In the genomic region with DNA sequence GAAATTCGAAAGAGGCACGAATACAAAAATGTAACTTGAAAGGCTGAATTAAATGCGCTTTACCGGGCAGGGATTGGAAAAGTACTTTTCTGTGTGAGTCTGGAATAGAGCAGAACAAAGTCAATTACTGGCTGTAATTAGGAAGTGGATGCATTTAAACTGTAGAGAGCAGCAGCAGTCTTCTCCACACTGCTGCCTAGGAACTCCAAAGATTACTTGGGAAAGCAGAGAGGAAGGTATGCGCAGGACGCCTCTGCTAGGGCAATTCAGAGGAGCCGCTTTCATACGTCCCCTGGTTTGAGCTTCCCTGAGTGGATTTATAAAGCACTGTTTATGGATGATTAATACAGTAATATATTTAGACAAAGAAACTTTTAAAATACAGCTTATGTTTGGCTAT, we compare ENCODE assay signal across 11 mouse cellular contexts.
DNase-seq lines count a peak whose midpoint lies in the region; ATAC-seq and TF ChIP-seq lines count a peak whose summit lies in the region.
"Had no signal": no experiment of that assay in that cellular context is flagged by ENCODE, and none has a peak within 500 bp of the region (broad histone marks: within the 10 kb centered on the region; RNA-seq: fewer than 3 reads in every experiment).

No protein-coding gene starts in this region.

- peak; percentile 26 for TF ChIP-seq CTCF in heart, postnatal 0 days (IDR thresholded peaks at IDR 0.05; ENCODE audit: low read depth)

- ATAC-seq in heart, postnatal 0 days (ENCODE audit: insufficient read depth, low read depth), result no peak
- peak; percentile 56; the same call in 1 of the 2 replicates for ATAC-seq in lung, embryonic 16.5 days (ENCODE audit: low read depth)

- H3K4me1 ChIP-seq in heart, postnatal 0 days (ENCODE audit: control insufficient read depth, insufficient read depth), result no peaks in the 10 kb centered on the region
- H3K4me1 ChIP-seq in lung, embryonic 16.5 days (replicated peaks; ENCODE audit: control insufficient read depth, insufficient read depth, low read length), result no peaks in the 10 kb centered on the region
- H3K4me1 ChIP-seq: heart, embryonic 15.5 days had no signal

- 69% methylated on average over 8 of the region's 8 CpGs for WGBS in heart, postnatal 0 days
- 71% methylated on average over 8 of the region's 8 CpGs for WGBS in lung, embryonic 16.5 days

- TF ChIP-seq EP300 in heart, postnatal 0 days (IDR thresholded peaks at IDR 0.05; ENCODE audit: low read depth), result no peak

- H3K9me3 ChIP-seq in heart, postnatal 0 days (replicated peaks; ENCODE audit: control insufficient read depth, low read length), result no peaks in the 10 kb centered on the region
- no peaks in the 10 kb centered on the region for H3K9me3 ChIP-seq in lung, embryonic 16.5 days (ENCODE audit: control insufficient read depth, low read length)
- H3K9me3 ChIP-seq: heart, embryonic 15.5 days had no signal

- no peak for DNase-seq in heart, postnatal 0 days (ENCODE audit: low spot score)
- DNase-seq in heart, adult 9 months (ENCODE audit: low spot score in 2 of 2), result no peak
- DNase-seq in lung, postnatal 25 days (ENCODE audit: low spot score), result no peak
- peak; percentile 37 for DNase-seq in embryo, embryonic 11 days
- peak; percentile 21 for DNase-seq in layer of hippocampus, adult 9-10 months (ENCODE audit: low spot score)
- no peak for DNase-seq in thymus, postnatal 14 days
- DNase-seq in gastrocnemius, postnatal 4 days (ENCODE audit: low spot score in 2 of 2), result no peak
- DNase-seq: thymus, postnatal 25 days had no signal

- H3K36me3 ChIP-seq in heart, postnatal 0 days (replicated peaks; ENCODE audit: control insufficient read depth, insufficient read depth, low read length), result no peaks in the 10 kb centered on the region
- H3K36me3 ChIP-seq in lung, embryonic 16.5 days (ENCODE audit: control insufficient read depth, insufficient read depth, low read length), result no peaks in the 10 kb centered on the region
- H3K36me3 ChIP-seq: heart, embryonic 15.5 days had no signal

- no peak overlapping the region for H3K4me3 ChIP-seq in heart, postnatal 0 days (ENCODE audit: low read depth, low read length)
- no peak overlapping the region for H3K4me3 ChIP-seq in lung, embryonic 16.5 days (ENCODE audit: low read length)
- H3K4me3 ChIP-seq: heart, embryonic 15.5 days had no signal

- H3K9ac ChIP-seq in heart, postnatal 0 days (replicated peaks; ENCODE audit: low read depth, low read length), result no peak overlapping the region
- H3K9ac ChIP-seq in lung, embryonic 16.5 days (ENCODE audit: low read length), result no peak overlapping the region
- H3K9ac ChIP-seq: heart, embryonic 15.5 days; liver, embryonic 14.5 days had no signal

- no peak overlapping the region for H3K4me2 ChIP-seq in heart, postnatal 0 days (ENCODE audit: low read depth, low read length)
- H3K4me2 ChIP-seq in lung, embryonic 16.5 days (ENCODE audit: low read depth, low read length), result no peak overlapping the region
- H3K4me2 ChIP-seq: heart, embryonic 15.5 days had no signal

- no peaks in the 10 kb centered on the region for H3K27me3 ChIP-seq in heart, postnatal 0 days (ENCODE audit: control insufficient read depth, insufficient read depth, low read length)
- no peaks in the 10 kb centered on the region for H3K27me3 ChIP-seq in lung, embryonic 16.5 days (ENCODE audit: control insufficient read depth, insufficient read depth, low read depth, low read length)
- H3K27me3 ChIP-seq: heart, embryonic 15.5 days had no signal

- H3K27ac ChIP-seq in heart, postnatal 0 days (ENCODE audit: low read depth), result no peak overlapping the region
- H3K27ac ChIP-seq in lung, embryonic 16.5 days (ENCODE audit: low read length), result no peak overlapping the region
- H3K27ac ChIP-seq: heart, embryonic 15.5 days; liver, embryonic 14.5 days had no signal

Comparison
In these comparisons a context has a peak if more than half of its experiments do, and no peak if none do; other contexts are left out.
1. DNase-seq: peak in embryo, embryonic 11 days (single experiment) and layer of hippocampus, adult 9-10 months (single experiment); none in heart, postnatal 0 days (single experiment), heart, adult 9 months (0 of 2), lung, postnatal 25 days (single experiment), thymus, postnatal 14 days (single experiment) and gastrocnemius, postnatal 4 days (0 of 2).